Mouse (Mus musculus) midbrain, embryonic 15.5 days (tissue): ENCODE results near the gene Cyp4x1. TPM values are rescaled to one million over a fixed set of nuclear protein-coding genes. Genes with fewer than 3 reads are reported as not detected.
"Not testable (repeated sequence)": the region's sequence is repeated elsewhere in the genome, so short reads cannot be mapped to it uniquely, and the experiment has no call there.

Experiments used
- ATAC-seq: fragments of 200-750 bp; cut with Nextera tagmentation; replicated peaks from 2 replicates; pipeline ENCODE4 v1.8.0; 2017; ENCODE audit warnings: moderate TSS enrichment
- H3K27ac ChIP-seq: fragments of 300-500 bp; sonication (generic); 2 replicates; pipeline ENCODE4 v1.5.1; 2015; ENCODE audit warnings: mild to moderate bottlenecking, inconsistent platforms
- H3K27me3 ChIP-seq: fragments of 300-500 bp; sonication (generic); replicated peaks from 2 replicates; pipeline ENCODE4 v1.6.1; 2015; ENCODE audit warnings: inconsistent platforms
- H3K36me3 ChIP-seq: fragments of 300-500 bp; sonication (generic); replicated peaks from 2 replicates; pipeline ENCODE4 v1.6.1; 2015; ENCODE audit warnings: inconsistent platforms
- H3K4me1 ChIP-seq: fragments of 300-500 bp; sonication (generic); 2 replicates; pipeline ENCODE4 v1.6.1; 2015; ENCODE audit warnings: inconsistent platforms
- H3K4me2 ChIP-seq: fragments of 300-500 bp; sonication (generic); 2 replicates; pipeline ENCODE4 v1.6.1; 2015; ENCODE audit warnings: inconsistent platforms, mild to moderate bottlenecking, moderate library complexity
- H3K4me3 ChIP-seq: fragments of 300-500 bp; sonication (generic); 2 replicates; pipeline ENCODE4 v1.5.1; 2015; ENCODE audit warnings: mild to moderate bottlenecking, inconsistent platforms
- H3K9ac ChIP-seq: fragments of 300-500 bp; sonication (generic); 2 replicates; pipeline ENCODE4 v1.6.1; 2015; ENCODE audit warnings: mild to moderate bottlenecking, inconsistent platforms
- H3K9me3 ChIP-seq: fragments of 300-500 bp; sonication (generic); 2 replicates; pipeline ENCODE4 v1.6.1; 2016; ENCODE audit warnings: inconsistent platforms
- whole genome bisulfite sequencing: fragments of 180-500 bp; shearing (Covaris S2); methylation state at CpG from one replicate; pipeline ENCODE4 v1.1.7; 2015; ENCODE audit warnings: mixed read lengths; 5-methylcytosine and 5-hydroxymethylcytosine counted together
- polyA plus RNA-seq: library from polyadenylated mRNA; unstranded; fragments of >200 nt; fragmentation: Nextera tagmentation; extraction: Ambion mirVana; gene quantifications from 2 replicates; pipeline ENCODE4 v1.2.1, GENCODE M21; 2015

The Cyp4x1 gene
- polyA plus RNA-seq = 10.7 and 11.0 TPM in 2 replicates

DNA sequence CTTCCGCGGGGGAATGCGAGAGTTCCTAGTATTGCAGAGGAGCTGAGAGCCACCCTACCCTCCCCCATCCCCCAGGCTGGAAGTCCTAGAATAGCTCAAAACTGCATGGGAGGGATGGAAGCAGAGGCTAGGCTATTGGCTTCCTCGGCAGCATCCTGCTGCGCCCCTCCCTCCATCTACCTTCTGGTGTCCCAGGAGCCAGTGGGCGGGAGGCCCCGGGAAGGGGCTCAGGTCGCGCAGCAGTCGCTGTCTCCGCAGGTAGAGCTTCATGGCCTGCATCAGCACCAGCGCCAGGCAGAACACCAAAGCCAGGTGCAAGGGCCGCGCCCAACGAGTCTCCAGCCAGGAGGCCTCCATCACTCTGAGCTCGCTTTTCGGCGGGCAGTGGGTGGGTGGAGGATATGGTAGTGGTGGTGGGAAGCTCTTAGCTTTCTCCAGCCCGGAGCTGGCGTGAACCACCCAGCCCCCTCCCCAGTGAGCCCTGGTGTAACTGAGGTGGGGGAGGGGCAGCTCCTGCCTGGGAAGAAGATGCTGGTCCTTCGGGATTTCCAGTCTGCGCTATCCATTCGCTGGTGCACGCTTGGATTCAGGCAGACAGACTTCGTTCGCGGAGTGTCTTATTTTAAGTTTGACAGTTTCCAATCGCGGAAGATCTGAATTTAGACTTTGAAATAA lies at the start of gene Cyp4x1:
Cyp4x1 (minus strand) TSS at position 661 of the 675 bp plus-strand sequence.
- no peaks in the 10 kb centered on the region for H3K9me3 ChIP-seq

GRCm38 (mm10) chr4:115176201-115176600 lies 42.1 kb upstream of the Cyp4x1 start:
- not testable (repeated sequence) for H3K9ac ChIP-seq, ATAC-seq, H3K4me1 ChIP-seq, H3K36me3 ChIP-seq, H3K27me3 ChIP-seq, H3K4me3 ChIP-seq, H3K9me3 ChIP-seq, H3K4me2 ChIP-seq, H3K27ac ChIP-seq

More for the DNA sequence above, at the start of gene Cyp4x1:
- ATAC-seq = peak; percentile 95
- Histone ChIP-seq H3K9ac (peak within 1 kb of the TSS; percentile 62), H3K27me3 (no peaks in the 10 kb centered on the region), H3K4me1 (peaks cover 8% of the 10 kb centered on the region; the same call in 1 of the 2 replicates), H3K4me2 (peak within 1 kb of the TSS; percentile 67), H3K36me3 (no peaks in the 10 kb centered on the region), H3K27ac (peak within 1 kb of the TSS; percentile 85), H3K4me3 (peak within 1 kb of the TSS; percentile 54)
- under 1% methylated on average over 29 of the region's 29 CpGs for WGBS

DNA sequence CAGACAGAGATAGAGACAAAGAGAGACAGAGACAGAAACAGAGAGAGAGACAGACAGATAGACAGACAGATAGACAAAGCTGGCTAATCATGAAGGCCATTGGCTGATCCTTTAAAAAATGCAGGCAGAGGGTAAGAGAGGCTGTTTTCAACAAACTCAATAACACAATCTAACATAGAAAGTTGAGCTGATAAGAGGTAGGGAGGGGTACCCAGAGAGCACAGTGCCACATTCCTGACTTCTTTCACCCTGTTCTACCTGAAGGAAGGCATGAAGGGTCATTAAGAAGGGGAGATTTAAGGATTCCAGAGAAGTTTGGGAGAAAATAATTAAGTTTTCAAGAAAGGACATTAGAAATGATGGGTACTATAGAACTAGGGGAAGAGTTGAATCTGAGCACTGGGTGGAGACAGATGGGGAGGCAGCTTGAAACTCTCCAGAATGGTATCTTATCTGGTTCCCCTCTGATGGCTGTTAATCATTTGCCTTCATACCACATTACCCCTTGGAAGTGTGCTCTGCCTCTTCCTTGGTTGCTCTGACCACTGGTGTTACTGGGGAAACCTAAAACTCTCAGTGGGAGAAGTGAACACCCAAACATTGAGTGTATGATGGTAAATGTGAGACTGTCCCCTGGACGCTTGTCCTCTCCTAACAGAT lies 40.7 kb upstream of the Cyp4x1 start:
- no peak overlapping the region for H3K9ac ChIP-seq
- no peak overlapping the region for H3K4me2 ChIP-seq
- H3K4me3 ChIP-seq = no peak overlapping the region
- no peak for ATAC-seq
- no peak overlapping the region for H3K27ac ChIP-seq
- no peaks in the 10 kb centered on the region for H3K36me3 ChIP-seq
- WGBS = 84% methylated on average over 1 of the region's 1 CpGs
- no peaks in the 10 kb centered on the region for H3K27me3 ChIP-seq
- H3K9me3 ChIP-seq = no peaks in the 10 kb centered on the region
- no peaks in the 10 kb centered on the region for H3K4me1 ChIP-seq

DNA sequence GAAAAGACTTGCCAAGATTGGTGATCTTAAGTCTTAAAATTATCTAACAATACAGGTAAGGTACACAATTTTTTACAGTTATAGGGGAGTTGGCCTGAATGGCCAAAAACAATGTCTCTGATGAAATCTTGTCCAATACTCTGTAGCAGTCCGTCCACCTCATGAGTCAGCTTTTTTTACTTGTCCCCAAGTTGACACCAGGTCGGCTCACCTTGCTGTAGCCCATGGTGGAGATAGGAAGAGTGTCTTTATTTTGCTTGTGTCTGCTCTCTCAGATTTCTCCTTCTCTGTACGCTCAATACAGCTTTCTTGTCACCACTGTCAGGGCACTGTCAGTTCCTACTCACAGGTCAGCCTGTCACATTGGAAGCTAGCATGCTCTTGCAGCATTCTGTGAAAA lies 24.9 kb upstream of the Cyp4x1 start:
- not testable (repeated sequence) for H3K4me3 ChIP-seq, H3K27me3 ChIP-seq, H3K4me1 ChIP-seq, H3K36me3 ChIP-seq, H3K9me3 ChIP-seq, ATAC-seq, H3K27ac ChIP-seq, H3K9ac ChIP-seq, H3K4me2 ChIP-seq
- WGBS = 87% methylated on average over 3 of the region's 3 CpGs

DNA sequence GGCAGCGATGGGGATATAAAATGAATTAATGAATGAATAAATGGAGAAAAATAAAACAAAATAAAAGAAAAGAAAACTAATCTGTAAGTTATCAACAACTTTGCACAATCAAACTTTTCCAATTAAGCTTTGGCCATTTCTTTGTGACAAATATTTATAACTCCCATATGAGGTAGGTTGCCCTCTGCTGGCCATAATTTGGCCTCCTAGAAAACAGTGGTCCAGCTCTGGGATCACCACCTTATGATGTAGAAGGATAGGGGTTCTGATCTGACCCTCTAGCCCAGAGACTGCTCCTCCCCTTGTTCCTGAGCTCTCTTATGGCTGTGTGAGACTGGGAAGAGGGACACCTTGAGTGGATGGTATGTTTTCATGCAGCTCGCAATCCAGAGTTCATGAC lies 20.6 kb upstream of the Cyp4x1 start:
- Histone ChIP-seq H3K27me3 (no peaks in the 10 kb centered on the region), H3K4me2 (no peak overlapping the region), H3K9me3 (no peaks in the 10 kb centered on the region), H3K4me1 (no peaks in the 10 kb centered on the region), H3K9ac (no peak overlapping the region), H3K27ac (no peak overlapping the region), H3K4me3 (no peak overlapping the region), H3K36me3 (no peaks in the 10 kb centered on the region)
- 97% methylated on average over 2 of the region's 2 CpGs for WGBS
- no peak for ATAC-seq

- Histone ChIP-seq H3K36me3 (no peaks in the 10 kb centered on the region), H3K9ac (0 out of 2 replicates have a peak overlapping the region, but pooled peaks have one; percentile 25), H3K27ac (peak overlapping the region; percentile 85), H3K4me2 (peak overlapping the region; percentile 67), H3K27me3 (no peaks in the 10 kb centered on the region), H3K4me3 (peak overlapping the region; percentile 54), H3K9me3 (no peaks in the 10 kb centered on the region), H3K4me1 (peaks cover 8% of the 10 kb centered on the region; the same call in 1 of the 2 replicates)
- WGBS = 12% methylated on average over 7 of the region's 7 CpGs
- ATAC-seq = peak; percentile 72
Measured at GRCm38 (mm10) chr4:115134296-115134630, 182 bp upstream of the Cyp4x1 start.

GRCm38 (mm10) chr4:115133085-115133484 lies 996 bp downstream of the Cyp4x1 start:
- H3K27ac ChIP-seq = peak overlapping the region; percentile 85
- peaks cover 8% of the 10 kb centered on the region; the same call in 1 of the 2 replicates for H3K4me1 ChIP-seq
- H3K9me3 ChIP-seq = no peaks in the 10 kb centered on the region
- 7% methylated on average over 5 of the region's 5 CpGs for WGBS
- H3K36me3 ChIP-seq = no peaks in the 10 kb centered on the region
- peak overlapping the region; percentile 67 for H3K4me2 ChIP-seq
- ATAC-seq = peak; percentile 28; the same call in 1 of the 2 replicates
- peak overlapping the region; percentile 54 for H3K4me3 ChIP-seq
- H3K27me3 ChIP-seq = no peaks in the 10 kb centered on the region
- peak overlapping the region; percentile 62; the same call in 1 of the 2 replicates for H3K9ac ChIP-seq

DNA sequence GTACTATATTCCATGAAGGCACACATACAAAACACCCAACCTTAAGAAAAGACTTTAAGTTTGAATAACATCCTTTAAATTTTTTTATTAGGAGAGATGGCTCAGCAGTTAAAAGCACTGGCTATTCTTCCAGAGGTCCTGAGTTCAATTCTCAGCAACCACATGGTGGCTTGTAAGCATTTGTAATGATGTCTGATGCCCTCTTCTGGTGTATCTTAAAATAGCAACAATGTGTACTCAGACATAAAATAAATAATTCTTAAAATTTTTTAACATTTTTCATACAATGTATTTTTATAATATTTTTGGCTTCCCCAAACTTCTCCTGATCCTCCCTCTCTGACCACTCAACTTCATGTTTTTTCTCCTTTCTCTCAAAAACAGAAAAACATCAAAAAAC lies 9.4 kb downstream of the Cyp4x1 start:
- no peak for ATAC-seq
- no peak overlapping the region for H3K9ac ChIP-seq
- no peaks in the 10 kb centered on the region for H3K4me1 ChIP-seq
- H3K9me3 ChIP-seq = no peaks in the 10 kb centered on the region
- H3K27ac ChIP-seq = no peak overlapping the region
- no peak overlapping the region for H3K4me3 ChIP-seq
- H3K36me3 ChIP-seq = no peaks in the 10 kb centered on the region
- H3K4me2 ChIP-seq = no peak overlapping the region
- H3K27me3 ChIP-seq = no peaks in the 10 kb centered on the region

- no peaks in the 10 kb centered on the region for H3K36me3 ChIP-seq
- H3K4me1 ChIP-seq = no peaks in the 10 kb centered on the region
- no peak overlapping the region for H3K9ac ChIP-seq
- no peak for ATAC-seq
- H3K4me2 ChIP-seq = no peak overlapping the region
- H3K4me3 ChIP-seq = no peak overlapping the region
- no peaks in the 10 kb centered on the region for H3K9me3 ChIP-seq
- WGBS = 80% methylated on average over 2 of the region's 2 CpGs
- no peak overlapping the region for H3K27ac ChIP-seq
- H3K27me3 ChIP-seq = no peaks in the 10 kb centered on the region
Measured at GRCm38 (mm10) chr4:115123507-115123906, 10.6 kb downstream of the Cyp4x1 start.

- ATAC-seq = no peak
- 84% methylated on average over 5 of the region's 5 CpGs for WGBS
- H3K4me1 ChIP-seq = no peaks in the 10 kb centered on the region
Measured at GRCm38 (mm10) chr4:115121608-115122007, 12.5 kb downstream of the Cyp4x1 start.

DNA sequence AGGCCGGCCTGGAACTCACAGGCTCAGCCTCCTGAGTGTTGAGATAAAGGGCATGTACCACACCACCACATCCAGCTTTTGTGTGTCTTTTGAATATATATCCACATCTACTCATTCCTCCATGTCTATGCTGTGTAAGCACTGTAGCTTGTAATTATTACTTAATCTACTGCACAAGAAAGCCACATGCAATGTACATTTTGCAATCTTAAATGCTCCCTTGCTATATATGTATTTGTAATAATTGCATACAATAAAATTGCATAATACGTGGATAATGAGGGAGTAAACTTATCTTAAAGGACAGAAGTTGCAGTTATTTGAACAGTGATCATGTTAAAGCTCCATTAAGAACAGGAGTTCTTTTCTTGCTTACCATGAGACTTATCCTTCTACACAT lies 12.9 kb downstream of the Cyp4x1 start:
- H3K36me3 ChIP-seq = no peaks in the 10 kb centered on the region
- H3K4me3 ChIP-seq = no peak overlapping the region
- no peak overlapping the region for H3K27ac ChIP-seq
- H3K4me1 ChIP-seq = no peaks in the 10 kb centered on the region
- H3K4me2 ChIP-seq = no peak overlapping the region
- H3K9ac ChIP-seq = no peak overlapping the region
- no peak for ATAC-seq
- no peaks in the 10 kb centered on the region for H3K9me3 ChIP-seq
- H3K27me3 ChIP-seq = no peaks in the 10 kb centered on the region
- 81% methylated on average over 2 of the region's 2 CpGs for WGBS

More at GRCm38 (mm10) chr4:115121608-115122007, 12.5 kb downstream of the Cyp4x1 start:
- H3K4me3 ChIP-seq = no peak overlapping the region
- H3K9me3 ChIP-seq = no peaks in the 10 kb centered on the region
- H3K4me2 ChIP-seq = no peak overlapping the region
- no peak overlapping the region for H3K9ac ChIP-seq
- no peaks in the 10 kb centered on the region for H3K27me3 ChIP-seq
- H3K36me3 ChIP-seq = no peaks in the 10 kb centered on the region
- H3K27ac ChIP-seq = no peak overlapping the region

- Histone ChIP-seq H3K27ac (no peak overlapping the region), H3K4me3 (no peak overlapping the region), H3K4me1 (no peaks in the 10 kb centered on the region), H3K27me3 (no peaks in the 10 kb centered on the region), H3K4me2 (no peak overlapping the region), H3K9ac (no peak overlapping the region), H3K9me3 (no peaks in the 10 kb centered on the region), H3K36me3 (no peaks in the 10 kb centered on the region)
- 88% methylated on average over 3 of the region's 3 CpGs for WGBS
- no peak for ATAC-seq
Measured at GRCm38 (mm10) chr4:115119642-115120041, 14.4 kb downstream of the Cyp4x1 start.

DNA sequence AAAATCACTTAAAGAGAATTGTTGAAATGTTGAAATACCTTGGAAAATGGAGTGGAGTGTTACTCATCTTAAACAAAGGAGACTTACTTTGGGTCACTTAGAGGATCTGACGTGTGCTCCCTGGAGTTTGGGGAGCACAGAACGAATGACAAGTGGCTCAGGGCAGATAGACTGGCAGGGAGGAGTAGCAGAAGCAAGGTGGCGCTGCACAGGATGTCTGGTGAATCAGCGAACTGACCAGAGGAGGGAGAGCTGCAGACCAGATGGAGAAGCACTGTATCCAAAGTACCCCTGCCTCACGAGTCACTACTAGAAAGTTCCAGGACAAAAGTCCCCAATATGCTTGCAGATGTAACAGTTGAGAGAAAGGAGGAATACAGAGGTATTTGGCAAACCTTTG lies 20.8 kb downstream of the Cyp4x1 start:
- ATAC-seq = no peak
- WGBS = 24% methylated on average over 5 of the region's 5 CpGs

More for the DNA sequence above, 20.8 kb downstream of the Cyp4x1 start:
- no peaks in the 10 kb centered on the region for H3K36me3 ChIP-seq
- no peak overlapping the region for H3K27ac ChIP-seq
- H3K9ac ChIP-seq = no peak overlapping the region
- no peaks in the 10 kb centered on the region; the same call in 1 of the 2 replicates for H3K27me3 ChIP-seq
- H3K9me3 ChIP-seq = no peaks in the 10 kb centered on the region
- no peak overlapping the region for H3K4me3 ChIP-seq
- H3K4me2 ChIP-seq = no peak overlapping the region
- no peaks in the 10 kb centered on the region for H3K4me1 ChIP-seq
